Mouse (Mus musculus): Measurements from ENCODE around the gene Tbc1d22a. TPM values are rescaled to one million over a fixed set of nuclear protein-coding genes. Genes with fewer than 3 reads are reported as not detected.

Gene Tbc1d22a
- polyA plus RNA-seq, 1 experiment from 2014 or later: 9.2 TPM

GRCm38 (mm10) chr15:86433378-86433777 is 219.1 kb downstream of the Tbc1d22a start:
- Histone ChIP-seq H3K36me3 (no peaks in the 10 kb centered on the region), H3K9ac (no peak overlapping the region), H3K27me3 (peaks cover 37% of the 10 kb centered on the region), H3K4me2 (no peak overlapping the region), H3K9me3 (replicated peaks) (no peaks in the 10 kb centered on the region), H3K4me3 (no peak overlapping the region), H3K4me1 (replicated peaks) (no peaks in the 10 kb centered on the region), H3K27ac (no peak overlapping the region)
- no peak for ATAC-seq (replicated peaks; ENCODE audit: insufficient number of reproducible peaks, insufficient read depth, low FRiP score, low read depth)
- 89% methylated on average over 8 of the region's 8 CpGs for WGBS

- Histone ChIP-seq H3K36me3 (no peaks in the 10 kb centered on the region), H3K9ac (no peak overlapping the region), H3K27ac (no peak overlapping the region), H3K27me3 (peaks cover 34% of the 10 kb centered on the region), H3K4me2 (no peak overlapping the region), H3K9me3 (replicated peaks) (no peaks in the 10 kb centered on the region), H3K4me3 (no peak overlapping the region), H3K4me1 (replicated peaks) (0 out of 2 replicates have a peak, but pooled peaks cover 2% of the 10 kb centered on the region)
- ATAC-seq (replicated peaks; ENCODE audit: insufficient number of reproducible peaks, insufficient read depth, low FRiP score, low read depth): no peak
- whole genome bisulfite sequencing: 90% methylated on average over 3 of the region's 3 CpGs
Measured at GRCm38 (mm10) chr15:86434241-86434640, 220.0 kb downstream of the Tbc1d22a start.

- Histone ChIP-seq H3K9ac (no peak overlapping the region), H3K4me3 (no peak overlapping the region), H3K27ac (no peak overlapping the region), H3K36me3 (no peaks in the 10 kb centered on the region), H3K4me2 (no peak overlapping the region), H3K9me3 (replicated peaks) (no peaks in the 10 kb centered on the region), H3K4me1 (replicated peaks) (0 out of 2 replicates have a peak, but pooled peaks cover 3% of the 10 kb centered on the region), H3K27me3 (peaks cover 8% of the 10 kb centered on the region; the same call in 1 of the 2 replicates)
- no peak for ATAC-seq (replicated peaks; ENCODE audit: insufficient number of reproducible peaks, insufficient read depth, low FRiP score, low read depth)
- WGBS: 88% methylated on average over 2 of the region's 2 CpGs
Measured at GRCm38 (mm10) chr15:86437346-86437745, 223.1 kb downstream of the Tbc1d22a start.

- Histone ChIP-seq H3K9ac (no peak overlapping the region), H3K4me1 (replicated peaks) (0 out of 2 replicates have a peak, but pooled peaks cover 3% of the 10 kb centered on the region), H3K9me3 (replicated peaks) (no peaks in the 10 kb centered on the region), H3K36me3 (no peaks in the 10 kb centered on the region), H3K4me3 (no peak overlapping the region), H3K27me3 (peaks cover 8% of the 10 kb centered on the region; the same call in 1 of the 2 replicates), H3K4me2 (no peak overlapping the region), H3K27ac (no peak overlapping the region)
- ATAC-seq (replicated peaks; ENCODE audit: insufficient number of reproducible peaks, insufficient read depth, low FRiP score, low read depth): no peak; the same call in 1 of the 2 replicates
- 79% methylated on average over 15 of the region's 15 CpGs for WGBS
Measured at GRCm38 (mm10) chr15:86439015-86439796, 224.9 kb downstream of the Tbc1d22a start.

GRCm38 (mm10) chr15:86444271-86444670 is 230.0 kb downstream of the Tbc1d22a start:
- H3K36me3 ChIP-seq: no peaks in the 10 kb centered on the region
- no peak overlapping the region for H3K4me3 ChIP-seq
- H3K27ac ChIP-seq: no peak overlapping the region
- H3K4me2 ChIP-seq: no peak overlapping the region
- no peaks in the 10 kb centered on the region for H3K9me3 ChIP-seq (replicated peaks)
- no peak overlapping the region for H3K9ac ChIP-seq
- 76% methylated on average over 2 of the region's 2 CpGs for WGBS
- H3K27me3 ChIP-seq: no peaks in the 10 kb centered on the region
- no peak for ATAC-seq (replicated peaks; ENCODE audit: insufficient number of reproducible peaks, insufficient read depth, low FRiP score, low read depth)
- 0 out of 2 replicates have a peak, but pooled peaks cover under 1% of the 10 kb centered on the region for H3K4me1 ChIP-seq (replicated peaks)

- Histone ChIP-seq H3K4me3 (no peak overlapping the region), H3K27ac (no peak overlapping the region), H3K9me3 (replicated peaks) (no peaks in the 10 kb centered on the region), H3K36me3 (no peaks in the 10 kb centered on the region), H3K4me2 (no peak overlapping the region), H3K27me3 (no peaks in the 10 kb centered on the region), H3K4me1 (replicated peaks) (no peaks in the 10 kb centered on the region), H3K9ac (no peak overlapping the region)
- ATAC-seq (replicated peaks; ENCODE audit: insufficient number of reproducible peaks, insufficient read depth, low FRiP score, low read depth): no peak
Measured at GRCm38 (mm10) chr15:86446064-86446463, 231.8 kb downstream of the Tbc1d22a start.

- H3K4me3 ChIP-seq: no peak overlapping the region
- WGBS: 89% methylated on average over 7 of the region's 7 CpGs
- no peak for ATAC-seq (replicated peaks; ENCODE audit: insufficient number of reproducible peaks, insufficient read depth, low FRiP score, low read depth)
Measured at GRCm38 (mm10) chr15:86447251-86447650, 233.0 kb downstream of the Tbc1d22a start.

GRCm38 (mm10) chr15:86449236-86449635 is 235.0 kb downstream of the Tbc1d22a start:
- no peaks in the 10 kb centered on the region for H3K36me3 ChIP-seq
- no peak overlapping the region for H3K27ac ChIP-seq
- ATAC-seq (replicated peaks; ENCODE audit: insufficient number of reproducible peaks, insufficient read depth, low FRiP score, low read depth): no peak
- no peak overlapping the region for H3K4me2 ChIP-seq
- H3K4me3 ChIP-seq: no peak overlapping the region
- no peaks in the 10 kb centered on the region for H3K27me3 ChIP-seq
- H3K4me1 ChIP-seq (replicated peaks): no peaks in the 10 kb centered on the region
- H3K9me3 ChIP-seq (replicated peaks): no peaks in the 10 kb centered on the region
- 85% methylated on average over 5 of the region's 5 CpGs for WGBS
- no peak overlapping the region for H3K9ac ChIP-seq

More at GRCm38 (mm10) chr15:86447251-86447650, 233.0 kb downstream of the Tbc1d22a start:
- Histone ChIP-seq H3K27ac (no peak overlapping the region), H3K4me1 (replicated peaks) (no peaks in the 10 kb centered on the region), H3K36me3 (no peaks in the 10 kb centered on the region), H3K27me3 (no peaks in the 10 kb centered on the region), H3K9me3 (replicated peaks) (no peaks in the 10 kb centered on the region), H3K9ac (no peak overlapping the region), H3K4me2 (no peak overlapping the region)

- ATAC-seq (replicated peaks; ENCODE audit: insufficient number of reproducible peaks, insufficient read depth, low FRiP score, low read depth): no peak
- Histone ChIP-seq H3K27ac (no peak overlapping the region), H3K36me3 (no peaks in the 10 kb centered on the region), H3K4me1 (replicated peaks) (no peaks in the 10 kb centered on the region), H3K9me3 (replicated peaks) (no peaks in the 10 kb centered on the region), H3K27me3 (no peaks in the 10 kb centered on the region), H3K4me2 (no peak overlapping the region), H3K4me3 (no peak overlapping the region), H3K9ac (no peak overlapping the region)
- 91% methylated on average over 2 of the region's 2 CpGs for WGBS
Measured at GRCm38 (mm10) chr15:86449794-86450193, 235.5 kb downstream of the Tbc1d22a start.

GRCm38 (mm10) chr15:86459413-86459812 is 245.2 kb downstream of the Tbc1d22a start:
- ATAC-seq (replicated peaks; ENCODE audit: insufficient number of reproducible peaks, insufficient read depth, low FRiP score, low read depth): no peak

GRCm38 (mm10) chr15:86462636-86463035 is 248.4 kb downstream of the Tbc1d22a start:
- Histone ChIP-seq H3K4me1 (replicated peaks) (no peaks in the 10 kb centered on the region), H3K9me3 (replicated peaks) (no peaks in the 10 kb centered on the region), H3K27ac (no peak overlapping the region), H3K9ac (no peak overlapping the region), H3K4me3 (no peak overlapping the region), H3K36me3 (no peaks in the 10 kb centered on the region), H3K27me3 (no peaks in the 10 kb centered on the region), H3K4me2 (no peak overlapping the region)
- ATAC-seq (replicated peaks; ENCODE audit: insufficient number of reproducible peaks, insufficient read depth, low FRiP score, low read depth): no peak
- 80% methylated on average over 8 of the region's 8 CpGs for WGBS

More at GRCm38 (mm10) chr15:86459413-86459812, 245.2 kb downstream of the Tbc1d22a start:
- H3K27ac ChIP-seq: no peak overlapping the region
- 76% methylated on average over 3 of the region's 3 CpGs for WGBS
- no peak overlapping the region for H3K4me2 ChIP-seq
- H3K27me3 ChIP-seq: no peaks in the 10 kb centered on the region
- no peak overlapping the region for H3K4me3 ChIP-seq
- no peaks in the 10 kb centered on the region for H3K4me1 ChIP-seq (replicated peaks)
- H3K9me3 ChIP-seq (replicated peaks): no peaks in the 10 kb centered on the region
- no peak overlapping the region for H3K9ac ChIP-seq
- H3K36me3 ChIP-seq: no peaks in the 10 kb centered on the region

GRCm38 (mm10) chr15:86468082-86468481 is 253.8 kb downstream of the Tbc1d22a start:
- H3K27ac ChIP-seq: no peak overlapping the region
- no peaks in the 10 kb centered on the region for H3K27me3 ChIP-seq
- ATAC-seq (replicated peaks; ENCODE audit: insufficient number of reproducible peaks, insufficient read depth, low FRiP score, low read depth): no peak
- no peaks in the 10 kb centered on the region for H3K36me3 ChIP-seq
- no peak overlapping the region for H3K4me3 ChIP-seq
- no peaks in the 10 kb centered on the region for H3K4me1 ChIP-seq (replicated peaks)
- H3K4me2 ChIP-seq: no peak overlapping the region
- H3K9ac ChIP-seq: no peak overlapping the region
- H3K9me3 ChIP-seq (replicated peaks): 0 out of 2 replicates have a peak, but pooled peaks cover 4% of the 10 kb centered on the region

Data from heart, embryonic 15.5 days (tissue).